Mouse (Mus musculus) kidney, adult 2 months (tissue): ENCODE measurements around the gene Atp13a5.

Source experiments
- CTCF ChIP-seq: fragments of 200-500 bp; conservative IDR thresholded peaks from 2 replicates; pipeline ENCODE4 v1.5.1; 2011; ENCODE audit warnings: low read depth, mild to moderate bottlenecking, control low read depth, low read length, moderate library complexity, mixed read lengths; ENCODE audit not compliant: insufficient read depth, insufficient read length
- POLR2A ChIP-seq: fragments of 200-500 bp; IDR thresholded peaks from one replicate; pipeline ENCODE4 v1.6.1; 2011; ENCODE audit warnings: low read depth, low read length, control low read depth

DNA sequence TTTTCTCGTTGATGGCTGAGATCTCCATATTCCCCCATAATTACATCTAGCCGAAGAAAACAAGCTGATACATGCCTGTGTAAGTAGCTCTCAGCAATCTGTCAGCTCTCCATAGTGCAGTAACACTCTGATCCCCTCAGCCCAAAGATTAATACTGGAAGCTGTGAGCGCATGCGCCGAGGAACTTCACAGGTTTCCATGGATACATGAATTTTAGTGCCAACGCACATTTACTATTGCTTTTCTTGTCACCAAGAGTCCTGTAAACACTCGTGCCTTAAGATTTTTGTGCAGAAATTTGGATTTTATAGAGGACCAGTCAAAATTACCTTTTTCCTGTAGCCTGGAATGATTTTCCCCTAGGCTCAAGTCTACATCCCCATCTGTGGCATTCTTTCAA, 173.7 kb downstream of the Atp13a5 start:
- TF ChIP-seq POLR2A (no peak), CTCF (no peak)
